Mouse (Mus musculus) thymus, postnatal 10 days (tissue): ENCODE results near the gene Slc24a3.

Experiments used
- DNase-seq, 2 experiments: peaks; one replicate each; pipeline ENCODE4 v3.0.0; 2021; ENCODE audit warnings: low spot score in 2 of 2

Slc24a3 gene

DNA sequence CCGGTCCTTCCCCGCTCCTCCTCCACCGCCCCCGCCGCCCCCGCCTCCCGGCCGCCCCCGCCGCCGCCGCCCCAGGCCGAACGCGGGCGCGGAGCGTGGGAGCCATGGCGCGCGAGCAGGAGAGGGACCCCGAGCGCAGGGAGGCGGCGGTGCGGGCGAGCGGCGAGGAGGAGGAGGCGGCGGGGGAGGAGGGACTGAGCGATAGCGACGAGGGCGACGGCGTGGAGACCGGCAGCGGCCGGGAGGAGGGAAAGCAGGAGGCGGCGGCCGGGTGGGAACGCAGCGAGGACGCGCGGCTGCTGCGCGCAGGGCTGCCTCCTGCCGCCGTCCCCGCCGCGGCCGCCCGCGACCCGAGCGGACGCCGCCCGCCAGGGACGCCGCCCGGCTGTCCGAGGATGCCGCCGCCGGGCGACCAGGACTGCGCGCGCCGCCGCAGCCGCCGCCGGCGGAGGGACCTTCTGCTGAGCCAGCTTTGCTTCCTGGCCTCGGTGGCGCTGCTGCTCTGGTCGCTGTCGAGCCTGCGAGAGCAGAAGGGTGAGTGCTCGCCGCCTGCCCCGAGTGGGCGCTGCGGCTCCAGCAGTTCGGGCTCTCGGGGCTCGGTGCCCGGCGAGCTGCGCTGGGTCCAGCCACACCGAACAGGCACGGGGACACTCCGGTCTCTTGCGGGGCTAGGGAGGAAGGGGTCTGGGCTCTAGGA, at the start of gene Slc24a3:
Gene Slc24a3, plus strand, starts transcription at position 91 of the 697 bp plus-strand sequence.
- DNase-seq, result peak in 1 of 2 experiments; percentile 27

DNA sequence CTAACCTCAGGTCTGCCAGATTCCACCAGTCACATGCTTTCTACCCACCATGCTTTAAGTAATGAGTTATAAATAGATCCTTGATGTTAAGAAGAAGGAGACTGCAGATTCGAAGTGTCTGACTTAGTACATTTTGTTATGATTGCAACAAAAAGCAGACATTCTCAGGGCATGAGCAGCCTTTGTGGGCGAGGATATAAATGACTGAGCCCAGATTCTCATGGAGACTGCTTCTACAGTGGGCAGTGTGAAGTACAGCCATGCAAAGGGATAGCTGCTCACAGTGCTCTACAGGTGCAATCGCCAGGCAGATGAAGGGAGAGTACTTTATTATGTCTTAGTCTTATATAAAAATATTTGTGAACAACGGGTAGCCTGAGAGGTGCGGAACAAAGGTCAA, 49.8 kb upstream of the Slc24a3 start:
- DNase-seq, result no peak

DNA sequence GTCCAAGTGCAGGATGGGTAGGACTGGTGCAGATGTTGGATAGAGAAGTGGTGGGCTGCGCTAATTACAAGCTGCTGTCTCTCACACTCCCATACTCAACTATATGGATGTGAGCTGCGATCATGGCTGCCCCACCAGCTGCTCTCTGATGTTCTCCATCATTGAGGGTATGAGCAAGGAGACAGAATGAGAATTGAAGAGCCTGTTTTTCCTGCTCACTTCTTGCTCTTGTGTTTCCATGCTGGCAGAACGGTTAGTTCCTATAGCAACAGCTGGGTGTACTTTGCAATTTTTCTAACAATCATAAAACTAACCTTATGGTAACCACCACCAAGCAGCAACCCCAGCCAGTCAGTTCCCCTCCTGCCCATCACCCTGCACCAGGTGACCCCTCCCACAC, 39.8 kb upstream of the Slc24a3 start:
- no peak for DNase-seq

DNA sequence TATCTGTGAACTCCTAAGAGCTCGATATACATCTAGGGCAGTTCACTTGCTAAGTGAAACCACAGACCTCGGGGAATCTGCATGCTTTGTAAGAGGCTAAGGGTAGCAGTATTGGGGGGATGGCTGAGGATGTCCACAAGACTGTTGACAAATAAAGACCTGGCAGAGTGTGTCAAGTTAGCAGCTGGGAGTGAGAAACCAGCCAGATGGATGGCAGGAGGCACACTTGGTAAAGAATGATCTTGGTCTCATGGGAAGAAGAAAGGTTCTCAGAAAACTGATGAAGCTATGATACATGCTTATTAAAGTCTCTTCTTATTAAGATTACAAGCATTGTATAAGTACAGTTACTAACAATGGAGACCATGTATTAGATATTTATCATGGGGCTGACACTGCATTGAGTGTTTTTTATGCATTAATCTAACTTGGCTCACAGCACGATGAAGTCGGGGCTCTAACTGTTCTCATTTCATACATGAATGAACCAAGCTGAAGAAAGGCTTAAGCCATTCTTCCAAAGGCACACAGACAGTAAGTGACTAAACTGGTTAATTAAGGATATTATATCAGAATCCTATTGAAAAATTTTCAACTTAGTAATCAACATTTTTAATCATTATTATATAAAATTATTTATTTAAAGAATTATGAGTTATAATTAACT, 30.8 kb upstream of the Slc24a3 start:
- DNase-seq, result no peak

DNA sequence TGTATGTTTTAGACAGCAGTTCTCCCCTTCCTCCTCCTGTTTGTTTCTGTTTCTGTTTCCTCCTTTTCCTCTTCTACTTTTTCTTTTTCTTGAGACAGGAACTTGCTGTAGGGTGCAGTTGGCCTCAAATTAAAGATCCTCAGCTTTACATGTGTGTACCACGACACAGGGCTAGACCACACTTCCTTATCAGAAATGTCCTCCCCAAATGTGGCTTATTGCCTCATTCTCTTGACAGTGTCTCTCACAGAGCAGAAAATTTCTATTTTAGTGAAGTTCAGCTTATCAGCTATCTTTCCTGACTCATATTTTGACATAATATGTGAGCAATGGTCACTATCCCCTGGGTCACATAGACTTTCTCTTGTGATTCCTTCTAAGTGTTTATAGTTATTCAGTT, 17.1 kb upstream of the Slc24a3 start:
- no peak for DNase-seq

DNA sequence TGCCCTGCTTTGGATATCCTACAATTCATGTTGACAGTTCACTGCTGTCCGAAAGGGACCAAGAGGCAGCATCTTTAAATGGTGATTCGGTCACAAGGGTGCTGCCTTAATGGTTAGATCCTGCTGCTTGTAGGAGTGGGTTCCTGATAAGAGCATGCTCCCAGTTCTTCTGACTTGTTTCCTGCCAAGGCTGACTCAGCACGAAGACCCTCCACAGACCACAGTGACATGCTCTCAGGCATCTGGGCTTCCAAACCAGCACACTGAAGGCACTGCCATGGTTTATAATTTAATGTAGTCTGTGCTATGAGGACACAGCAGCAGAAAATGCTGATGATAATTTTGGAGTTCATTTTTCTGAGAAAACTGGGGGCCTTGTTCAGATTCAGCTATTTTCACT, 16.7 kb upstream of the Slc24a3 start:
- DNase-seq, result no peak

DNA sequence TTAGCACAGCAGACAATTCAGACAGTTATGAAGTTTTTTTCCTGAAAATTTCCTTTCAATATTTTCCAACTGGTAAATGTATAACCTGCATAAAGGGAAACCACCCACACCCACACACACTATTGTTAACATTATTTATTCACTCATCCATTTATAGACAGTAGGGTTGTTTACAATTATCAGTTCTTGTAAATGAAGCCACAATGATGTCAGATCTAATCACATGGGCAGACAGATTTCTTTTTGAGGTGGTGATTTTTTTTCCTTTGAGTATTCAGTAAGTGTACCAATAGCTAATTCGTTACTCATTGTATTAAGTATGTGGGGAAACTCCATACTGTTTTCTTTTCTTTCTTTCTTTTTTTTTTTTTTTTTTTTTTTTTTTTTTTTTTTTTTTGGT, 15.3 kb upstream of the Slc24a3 start:
- no peak for DNase-seq

DNA sequence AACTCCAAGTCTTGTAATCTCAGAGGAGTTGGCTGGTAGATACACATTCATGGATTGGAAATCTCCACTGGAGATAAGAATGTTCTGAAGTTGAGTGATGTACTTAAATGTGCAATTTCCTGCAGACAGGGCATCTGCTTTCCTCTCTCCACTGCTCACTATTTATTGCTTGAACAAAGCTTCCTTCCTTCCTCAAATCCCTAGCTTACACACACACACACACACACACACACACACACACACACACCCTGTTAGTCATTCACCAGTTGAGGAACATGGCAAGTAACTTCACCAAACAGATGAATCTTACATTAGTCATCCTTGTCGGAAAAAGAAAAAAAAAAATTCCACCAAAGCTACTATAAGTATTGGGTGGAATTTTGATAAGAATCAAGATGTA, 8.6 kb upstream of the Slc24a3 start:
- DNase-seq, result no peak

DNA sequence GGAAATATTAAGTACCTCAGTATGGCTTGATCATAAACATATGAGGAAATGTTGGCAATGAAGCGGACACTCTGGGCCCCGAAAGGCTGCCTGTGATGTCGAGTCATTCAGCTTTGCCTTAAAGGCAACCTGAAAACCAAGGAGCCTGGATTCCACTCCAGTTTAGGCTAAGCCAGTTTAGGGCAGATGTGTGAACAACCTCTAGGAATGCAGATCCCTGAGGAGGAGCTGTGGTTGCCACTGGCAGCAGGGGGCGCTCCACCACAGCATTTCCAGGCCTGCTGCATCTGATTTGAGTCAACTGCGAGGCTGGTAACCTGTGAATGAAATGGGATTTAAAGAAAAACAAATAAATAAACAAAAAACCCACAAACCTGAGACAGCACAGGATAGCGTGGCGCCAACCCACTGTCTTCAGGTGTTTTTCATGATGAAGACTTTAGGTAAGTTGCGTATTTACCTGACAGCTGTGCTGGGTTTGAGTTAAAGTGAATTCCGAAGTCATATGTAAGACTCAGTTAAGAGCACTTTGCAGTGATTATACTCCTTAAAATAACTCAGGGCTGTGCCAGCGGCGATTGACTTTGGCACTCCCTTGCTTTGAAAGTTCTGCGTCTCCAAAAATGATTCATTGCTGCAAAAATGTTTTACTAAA, 6.4 kb upstream of the Slc24a3 start:
- peak; percentile 14 to 64 for DNase-seq

DNA sequence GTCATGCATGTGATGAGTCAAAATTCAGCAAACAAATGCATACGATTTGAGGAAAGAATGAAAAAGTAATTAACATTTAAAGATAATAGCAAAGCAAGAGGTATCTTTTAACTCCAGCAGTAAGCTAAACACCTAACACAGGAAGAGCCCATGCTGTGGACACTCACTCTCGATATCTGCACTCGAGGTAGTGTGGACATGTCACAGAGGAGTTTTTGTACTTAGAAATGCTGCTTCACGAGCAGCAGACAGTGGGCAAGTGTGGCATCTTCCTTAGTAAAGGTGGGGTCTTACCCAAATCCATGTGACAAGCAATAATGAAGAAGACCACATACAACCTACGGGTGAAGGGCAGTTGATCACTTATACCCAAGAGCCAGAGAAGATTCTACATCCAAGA, 3.5 kb upstream of the Slc24a3 start:
- DNase-seq, result no peak

DNA sequence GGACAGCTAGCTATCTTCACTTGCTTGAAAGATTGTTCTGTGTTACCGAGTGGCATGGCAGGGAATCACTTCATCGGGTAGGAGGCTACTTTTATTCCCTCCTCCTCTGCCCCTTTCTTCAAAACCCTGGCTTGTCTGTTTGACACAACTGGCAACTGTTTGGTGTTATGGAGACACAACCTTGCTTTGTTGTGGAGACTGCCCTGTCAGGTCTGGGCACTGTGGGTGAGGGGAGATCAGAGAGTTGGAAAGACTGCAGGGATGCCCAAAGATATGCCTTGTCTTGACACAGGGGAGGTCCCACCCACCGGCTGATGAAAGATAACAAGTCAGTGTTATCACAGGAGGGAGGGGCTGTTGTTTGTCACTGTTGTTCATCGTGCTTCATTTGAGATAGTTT, 3.0 kb upstream of the Slc24a3 start:
- DNase-seq, result no peak

DNA sequence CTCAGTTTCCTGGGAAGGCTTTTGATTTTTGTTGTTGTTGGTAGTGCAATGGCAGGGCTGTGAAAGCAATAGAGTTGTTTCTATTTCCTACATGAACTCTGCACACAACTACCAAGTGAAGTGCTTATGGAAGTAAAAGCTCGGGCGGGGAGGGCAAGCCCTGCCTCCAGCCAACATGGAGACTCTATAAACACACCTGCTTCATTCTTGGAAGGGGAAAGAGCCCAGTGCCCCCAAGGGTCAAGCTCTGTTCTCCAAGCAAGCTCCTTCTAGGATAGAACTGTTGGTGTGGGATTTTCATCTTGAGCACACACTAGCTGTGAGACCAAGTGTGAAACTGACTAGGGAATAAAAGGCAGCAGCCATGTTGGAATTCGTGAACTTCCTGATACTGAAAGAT, 2.5 kb upstream of the Slc24a3 start:
- no peak for DNase-seq

DNA sequence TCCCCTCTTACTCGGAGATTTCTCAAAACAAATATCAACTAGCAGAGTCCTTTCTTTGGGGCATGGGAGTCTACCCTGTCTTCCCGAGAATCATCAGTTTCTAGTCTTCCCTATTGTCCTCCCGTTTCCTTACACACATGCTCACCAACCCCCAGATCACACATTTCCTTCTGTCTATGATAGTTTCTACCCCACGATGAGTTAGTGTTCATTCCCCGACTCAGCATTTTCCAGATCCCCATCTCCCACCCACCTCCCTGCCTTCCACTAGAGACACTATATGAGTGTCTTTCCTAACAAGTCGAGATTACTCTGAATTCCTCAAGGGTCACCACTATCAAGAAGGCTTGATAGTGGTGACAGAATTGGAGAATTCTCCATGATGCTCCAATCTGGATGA, 1.7 kb upstream of the Slc24a3 start:
- DNase-seq, result no peak

DNA sequence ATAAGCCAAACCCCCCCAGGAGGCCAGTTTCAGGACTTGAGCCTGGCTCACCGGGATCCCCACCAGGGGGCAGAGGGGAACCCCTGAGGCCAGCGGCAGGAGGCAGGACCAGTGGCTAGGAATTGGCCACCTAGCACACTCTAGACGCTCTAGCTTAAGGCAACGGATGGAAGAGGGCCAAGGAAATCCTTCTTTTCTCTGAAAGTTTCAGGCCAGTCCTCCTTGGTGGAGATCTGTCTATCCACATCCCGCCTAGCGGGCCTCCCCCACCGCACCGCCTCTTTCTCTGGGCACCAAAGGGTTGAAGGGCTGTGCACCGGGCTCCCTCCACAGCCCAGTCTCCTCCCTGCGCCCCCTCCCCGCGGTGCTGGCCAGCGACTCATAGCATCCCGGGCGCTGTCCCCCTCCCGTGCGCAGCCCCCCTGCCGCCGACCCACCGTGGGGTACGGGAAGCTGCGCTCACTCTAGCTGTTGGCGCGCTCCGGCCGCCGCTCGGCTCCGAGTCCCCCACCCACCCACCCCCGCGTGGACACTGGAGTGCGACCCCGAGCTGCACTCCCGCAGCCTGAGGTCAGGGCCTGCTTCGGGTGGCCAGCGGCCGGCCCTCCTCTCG, 397 bp upstream of the Slc24a3 start:
- peak in 1 of 2 experiments; percentile 4 for DNase-seq

DNA sequence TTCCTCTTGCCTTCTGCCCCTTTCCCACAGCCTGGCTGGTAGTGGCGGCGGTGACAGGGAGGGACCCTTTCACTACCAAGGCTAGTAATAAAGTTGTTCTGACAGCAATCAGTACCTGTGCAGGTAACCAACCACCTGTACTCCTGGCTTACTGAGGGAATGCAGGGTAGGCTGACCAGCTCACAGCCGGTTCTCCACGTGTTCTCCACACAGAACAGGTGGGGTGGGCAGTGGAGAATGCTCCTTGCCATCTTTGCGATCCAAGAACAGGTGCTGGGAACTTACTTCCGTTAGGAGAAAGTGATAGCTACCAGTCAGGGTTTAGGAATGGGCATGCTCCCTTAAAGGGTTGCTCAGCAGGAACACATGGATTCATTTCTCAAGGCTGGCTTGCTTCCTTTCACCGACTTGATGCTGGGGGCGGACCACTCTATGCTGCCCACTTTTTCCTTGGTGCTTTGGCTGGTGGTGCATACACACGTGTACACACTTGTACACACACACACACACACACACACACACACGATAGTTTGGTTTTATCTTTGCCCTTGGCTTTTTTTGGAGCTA, 934 bp downstream of the Slc24a3 start:
- DNase-seq, result no peak

DNA sequence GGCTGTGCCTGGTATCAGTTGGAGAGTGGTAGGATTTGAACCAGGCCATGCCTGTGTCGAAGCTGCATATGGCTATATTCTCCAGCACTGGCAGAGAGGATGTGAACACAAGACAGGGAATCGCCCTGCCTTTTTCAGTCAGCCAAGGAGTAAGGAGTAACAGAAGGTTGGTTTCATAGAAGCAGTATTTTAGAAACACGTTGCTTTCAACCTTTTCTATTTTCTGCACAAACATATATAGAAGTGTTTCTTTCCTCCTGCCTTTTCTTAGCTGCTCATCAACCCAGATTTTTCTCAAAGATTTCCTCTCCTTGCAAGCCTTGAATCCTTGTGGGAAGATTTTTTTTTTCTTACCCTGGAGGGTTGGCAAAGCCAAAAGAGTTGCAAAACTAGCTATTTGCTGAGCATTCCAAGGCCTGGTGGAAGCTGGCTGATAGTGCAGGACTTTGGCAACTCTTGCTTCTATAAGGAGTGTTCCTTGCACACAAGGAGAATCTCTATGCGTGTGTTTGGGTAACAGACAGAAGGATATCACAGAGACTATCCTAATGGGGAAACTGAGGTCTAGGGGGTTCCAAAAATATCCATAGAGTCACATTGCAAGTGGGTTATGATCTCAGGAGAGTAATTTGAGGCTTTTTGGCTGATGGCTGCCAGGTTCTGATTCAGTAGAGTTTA, 5.6 kb downstream of the Slc24a3 start:
- DNase-seq, result no peak

DNA sequence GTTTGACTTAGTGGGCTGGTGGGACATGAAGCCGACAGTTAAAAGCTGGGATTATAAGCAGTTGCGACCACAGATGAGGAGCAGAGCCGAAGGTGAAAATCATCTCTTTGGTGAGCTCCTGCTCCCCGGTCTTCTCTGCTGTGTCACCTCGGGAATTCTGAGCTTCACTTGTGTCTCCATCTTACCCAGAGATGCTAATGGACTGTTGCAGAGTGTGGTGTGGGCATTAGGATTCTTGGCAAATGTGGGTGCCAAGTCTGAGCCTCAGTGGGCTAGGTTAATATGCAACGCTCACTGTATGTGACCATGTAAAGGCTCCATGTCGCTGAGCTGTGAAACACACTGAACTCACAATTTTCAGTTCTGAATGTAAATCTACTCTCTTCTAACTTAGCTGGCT, 7.5 kb downstream of the Slc24a3 start:
- DNase-seq, result no peak

DNA sequence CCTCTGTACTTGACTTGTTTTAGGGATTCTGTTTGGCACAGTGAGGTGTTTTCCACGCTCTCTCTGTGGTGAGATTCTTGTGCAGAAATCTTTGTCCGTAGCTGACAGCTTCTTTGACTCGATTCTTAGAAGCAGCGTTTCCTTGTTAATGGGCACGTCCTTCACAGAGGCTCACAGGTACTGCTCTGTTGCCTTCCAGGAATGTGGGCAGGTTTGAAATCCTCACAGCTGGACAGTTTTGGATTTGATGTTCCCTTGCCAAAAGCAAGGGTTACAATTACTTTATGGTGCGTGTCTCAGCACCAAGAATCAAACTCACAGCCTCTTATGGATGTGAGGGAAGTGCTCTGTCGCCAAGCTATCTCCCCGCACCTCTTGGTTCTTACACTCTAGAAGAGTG, 14.9 kb downstream of the Slc24a3 start:
- DNase-seq, result no peak

DNA sequence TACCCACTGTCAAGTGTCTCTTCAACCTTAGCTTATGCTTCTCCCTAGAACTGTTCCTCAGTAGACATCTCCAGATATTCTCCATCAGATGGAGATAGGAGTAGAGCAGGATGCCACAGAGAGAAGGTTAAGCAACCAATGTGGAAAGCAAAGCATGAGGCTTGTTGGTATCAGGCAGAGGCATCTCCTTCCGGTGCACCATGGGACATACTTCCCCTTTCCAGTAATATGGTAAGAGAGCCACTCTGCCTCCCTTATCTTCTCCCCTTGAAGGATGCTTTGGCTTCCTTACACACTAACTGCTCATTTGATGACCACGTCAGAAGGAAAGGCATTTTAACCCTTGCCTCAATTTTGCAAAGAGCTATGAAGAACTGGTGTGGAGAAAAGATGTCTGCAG, 21.3 kb downstream of the Slc24a3 start:
- DNase-seq, result no peak

DNA sequence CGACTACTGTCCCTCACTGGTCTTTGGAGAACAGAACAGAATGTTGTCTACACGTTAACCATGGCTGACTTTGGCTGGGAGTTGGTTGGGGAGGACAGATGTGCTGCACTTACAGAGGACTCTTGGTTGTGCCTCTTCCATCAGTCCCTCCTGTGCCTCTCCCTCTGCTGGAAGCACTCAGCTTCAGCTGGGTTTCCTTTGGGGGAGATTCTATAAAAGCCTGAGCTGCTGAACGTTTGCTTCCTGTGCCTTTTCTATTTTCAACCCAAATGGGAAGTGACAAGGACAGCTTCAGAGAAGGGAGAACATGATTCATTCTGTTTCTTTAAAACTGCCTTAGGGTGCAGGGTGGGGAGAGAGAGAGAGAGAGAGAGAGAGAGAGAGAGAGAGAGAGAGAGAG, 28.5 kb downstream of the Slc24a3 start:
- no peak for DNase-seq

DNA sequence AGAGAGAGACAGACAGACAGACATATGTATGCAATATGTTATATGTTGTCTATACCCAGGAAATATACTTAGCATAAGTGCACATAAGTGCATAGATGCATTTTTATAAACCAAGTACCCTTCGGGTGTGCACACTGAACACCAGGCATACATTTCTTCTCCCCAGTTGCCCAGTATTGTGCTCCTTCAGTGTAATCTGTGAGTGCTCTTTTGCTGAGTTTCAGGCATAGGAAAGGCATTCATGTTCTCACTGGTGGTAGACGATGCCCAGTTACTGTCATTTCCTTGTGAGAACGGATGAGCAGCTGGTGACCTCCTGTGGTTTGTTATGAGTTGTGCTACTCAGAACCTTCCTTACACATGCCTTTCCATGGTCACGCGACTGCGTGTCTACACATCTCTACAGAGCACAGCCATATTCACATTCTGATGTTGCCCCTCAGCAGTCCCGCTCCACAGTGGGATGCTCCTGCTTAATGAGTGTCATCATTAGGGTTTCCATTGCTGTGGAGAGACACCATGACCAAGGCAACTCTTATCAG, 29.0 kb downstream of the Slc24a3 start:
- no peak for DNase-seq

DNA sequence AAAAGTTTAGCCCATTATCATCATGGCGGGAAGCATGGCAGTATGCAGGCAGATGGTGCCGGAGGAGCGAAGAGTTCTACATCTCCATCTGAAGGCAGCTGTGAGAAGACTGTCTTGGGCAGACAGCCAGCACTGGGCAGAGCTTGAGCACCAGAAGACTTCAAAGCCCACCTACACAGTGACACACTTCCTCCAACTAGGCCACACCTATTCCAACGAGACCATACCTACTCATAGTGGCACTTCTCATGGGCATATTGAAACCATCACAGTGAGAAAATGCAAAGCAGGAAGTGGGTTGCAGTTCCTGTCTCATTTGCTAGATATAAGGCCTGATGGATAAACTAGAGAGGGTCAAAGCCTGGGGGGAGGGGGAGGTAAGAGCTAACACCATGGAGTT, 29.5 kb downstream of the Slc24a3 start:
- DNase-seq, result no peak
